ENCODE assay signal across 8 mouse cellular contexts in the genomic region with DNA sequence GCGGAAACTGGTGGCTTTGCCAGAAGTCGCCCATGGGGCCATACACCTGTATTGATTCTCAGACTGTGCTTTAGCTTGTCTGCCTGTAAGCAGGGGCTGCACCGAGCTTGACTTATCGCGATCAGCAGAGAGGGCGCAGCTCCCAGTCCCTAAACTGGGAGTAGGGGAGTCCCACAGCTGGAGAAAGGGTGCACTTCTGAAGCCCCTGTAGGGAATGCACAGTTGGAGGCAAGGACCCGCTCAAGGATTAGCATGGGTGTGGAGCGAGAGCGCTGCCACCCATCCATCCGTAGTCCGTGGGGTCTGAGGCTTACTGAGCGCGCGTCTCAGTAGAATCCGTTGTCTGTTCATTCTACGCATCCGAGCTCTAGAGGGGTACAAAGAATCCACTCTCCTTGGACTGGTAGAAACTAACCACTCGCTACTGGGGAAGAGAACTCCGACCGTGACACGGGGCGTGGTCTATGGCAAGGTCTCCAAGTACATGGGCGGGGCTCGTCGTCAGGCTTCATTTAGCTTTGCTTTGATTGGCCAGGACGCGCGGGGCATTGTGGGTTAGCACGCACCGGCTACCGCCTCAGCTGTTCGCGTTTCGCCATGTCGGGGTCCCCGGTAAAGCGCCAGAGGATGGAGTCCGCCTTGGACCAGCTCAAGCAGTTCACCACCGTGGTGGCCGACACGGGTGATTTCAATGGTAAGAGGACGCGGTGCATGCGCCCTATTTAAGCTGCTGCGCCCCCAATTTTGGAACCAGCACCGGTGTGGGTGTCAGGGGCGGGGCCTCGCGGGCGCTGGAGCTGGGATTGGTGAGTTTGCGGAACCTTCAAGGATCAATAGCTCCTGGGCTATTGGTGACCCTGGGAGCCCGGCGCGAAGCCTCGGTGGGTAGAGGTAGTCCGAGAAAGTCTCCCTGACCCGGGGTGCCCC. TPM values are rescaled to one million over a fixed set of nuclear protein-coding genes. Genes with fewer than 3 reads are reported as not detected.
A peak's percentile ranks its signal among the peaks of the same experiment; 100 is the strongest.
DNase-seq lines count a peak whose midpoint lies in the region; ATAC-seq and TF ChIP-seq lines count a peak whose summit lies in the region.

Gene Taldo1 (plus strand): TSS at position 575 of the 927 bp plus-strand sequence.

- H3K9ac ChIP-seq in hindbrain, embryonic 15.5 days: peak within 1 kb of the TSS; percentile 70

- peak; percentile 64 for DNase-seq in Patski (ENCODE audit: low read depth, low spot score)
- peak; percentile 96 to 98 for DNase-seq in cerebellum, postnatal 25 days
- peak; percentile 96 to 97 for DNase-seq in frontal cortex, postnatal 36 days (ENCODE audit: low spot score in 2 of 2)
- DNase-seq in left cerebral cortex, adult 11 months (ENCODE audit: low spot score): peak; percentile 93
- peak; percentile 96 to 97 for DNase-seq in lung, postnatal 4 days
- DNase-seq in retina, postnatal 7 days (ENCODE audit: low read depth, low spot score): peak; percentile 84
- DNase-seq in urinary bladder, adult 2 months (ENCODE audit: low spot score): peak; percentile 92

- WGBS in hindbrain, embryonic 15.5 days: 1% methylated on average over 57 of the region's 57 CpGs

- peak within 1 kb of the TSS; percentile 65 for H3K4me3 ChIP-seq in hindbrain, embryonic 15.5 days

- H3K4me1 ChIP-seq in hindbrain, embryonic 15.5 days (replicated peaks): peaks cover 19% of the 10 kb centered on the region

- in situ Hi-C loops in Patski (cut with MboI; ENCODE audit: low pct_unique_long_range_greater_than_20kb): no loop called here

- H3K27me3 ChIP-seq in Patski: no peaks in the 10 kb centered on the region
- peaks cover 6% of the 10 kb centered on the region; the same call in 1 of the 2 replicates for H3K27me3 ChIP-seq in hindbrain, embryonic 15.5 days

- POLR2A ChIA-PET in Patski (lab: Charles Lee): interaction anchor here (0.6 to 2.6 kb wide), 8 partner anchors 14 to 75 kb away, joined by 3 to 10 read pairs (median 4); partner anchors contain the start of gene Eps8l2

- ATAC-seq in Patski: peak; percentile 81
- ATAC-seq in hindbrain, embryonic 15.5 days (ENCODE audit: low FRiP score, low read depth): peak; percentile 95

- H3K9me3 ChIP-seq in hindbrain, embryonic 15.5 days: no peaks in the 10 kb centered on the region

- no peak for TF ChIP-seq CTCF in Patski (IDR thresholded peaks at IDR 0.05)

- peak within 1 kb of the TSS; percentile 85 for H3K27ac ChIP-seq in hindbrain, embryonic 15.5 days (replicated peaks)

- peaks cover 10% of the 10 kb centered on the region; the same call in 1 of the 2 replicates for H3K36me3 ChIP-seq in hindbrain, embryonic 15.5 days

- CTCF ChIA-PET in Patski (lab: Charles Lee): interaction anchor here (1.0 to 4.6 kb wide), 9 partner anchors 9 to 215 kb away, joined by 3 to 19 read pairs (median 7); partner anchors contain the start of gene Eps8l2

- H3K4me2 ChIP-seq in hindbrain, embryonic 15.5 days: peak within 1 kb of the TSS; percentile 97

RNA-seq across cellular contexts. Expression of gene Taldo1, which starts in this region (rescaled TPM):
- 512 TPM for polyA plus RNA-seq in Patski (2021)
- polyA plus RNA-seq in hindbrain, embryonic 15.5 days (2015; fragmentation: Nextera tagmentation; extraction: Ambion mirVana): 286 and 298 TPM in 2 replicates
- polyA plus RNA-seq in urinary bladder, adult 2 months (2012; rRNA removed): 269 and 320 TPM in 2 replicates

Comparison
In these comparisons a context has a peak if more than half of its experiments do, and no peak if none do; other contexts are left out.
1. Peak in every context shown above with its lines: DNase-seq, ATAC-seq, H3K4me3 ChIP-seq and H3K27ac ChIP-seq.